Mouse (Mus musculus) forebrain, postnatal 0 days (tissue): ENCODE results near the gene Cnot3. TPM values are rescaled to one million over a fixed set of nuclear protein-coding genes. Genes with fewer than 3 reads are reported as not detected.

Experiments
- ATAC-seq: fragments of 200-750 bp; cut with Nextera tagmentation; 2 replicates; pipeline ENCODE4 v1.8.0; 2017; ENCODE audit warnings: mild to moderate bottlenecking, moderate library complexity
- DNase-seq: peaks from one replicate; pipeline ENCODE4 v3.0.0-alpha.2; 2015
- H3K27ac ChIP-seq: fragments of 300-500 bp; sonication (generic); 2 replicates; pipeline ENCODE4 v1.5.1; 2014; ENCODE audit warnings: low read depth, mild to moderate bottlenecking, antibody characterized with exemption, low read length, moderate library complexity, mixed read lengths
- H3K27me3 ChIP-seq: fragments of 300-500 bp; sonication (generic); 2 replicates; pipeline ENCODE4 v1.6.1; 2014; ENCODE audit warnings: mild to moderate bottlenecking, low read length, mixed read lengths; ENCODE audit not compliant: insufficient read depth
- H3K36me3 ChIP-seq: fragments of 300-500 bp; sonication (generic); 2 replicates; pipeline ENCODE4 v1.6.1; 2014; ENCODE audit warnings: mild to moderate bottlenecking, moderate library complexity; ENCODE audit not compliant: insufficient read depth
- H3K4me1 ChIP-seq: fragments of 300-500 bp; sonication (generic); 2 replicates; pipeline ENCODE4 v1.6.1; 2014; ENCODE audit warnings: antibody characterized with exemption; ENCODE audit not compliant: insufficient read depth
- H3K4me2 ChIP-seq: fragments of 300-500 bp; sonication (generic); 2 replicates; pipeline ENCODE4 v1.6.1; 2014; ENCODE audit warnings: low read depth, mild to moderate bottlenecking, moderate library complexity
- H3K4me3 ChIP-seq: fragments of 300-500 bp; sonication (generic); 2 replicates; pipeline ENCODE4 v1.5.1; 2014; ENCODE audit warnings: low read depth, low read length, mixed read lengths
- H3K9ac ChIP-seq: fragments of 300-500 bp; sonication (generic); 2 replicates; pipeline ENCODE4 v1.6.1; 2014; ENCODE audit warnings: mild to moderate bottlenecking
- H3K9me3 ChIP-seq: fragments of 300-500 bp; sonication (generic); 2 replicates; pipeline ENCODE4 v1.6.1; 2016; ENCODE audit warnings: low read length
- CTCF ChIP-seq: sonication (generic); IDR thresholded peaks from 2 replicates; pipeline ENCODE4 v1.5.1; 2016; ENCODE audit warnings: antibody characterized with exemption, control low read depth, low read depth
- WGBS: fragments of 180-500 bp; shearing (Covaris S2); extraction: QIAGEN DNeasy Blood & Tissue Kit; methylation state at CpG from one replicate; pipeline ENCODE4 v1.1.7; 2014; 5-methylcytosine and 5-hydroxymethylcytosine counted together
- polyA plus RNA-seq: library from polyadenylated mRNA; unstranded; fragments of >200 nt; fragmentation: Nextera tagmentation; extraction: Ambion mirVana; gene quantifications from 2 replicates; pipeline ENCODE4 v1.2.1, GENCODE M21; 2015
- total RNA-seq: library from RNA; depleted of rRNA; stranded (reverse); fragments of >200 nt; gene quantifications from 2 replicates; pipeline ENCODE4 v1.2.3, GENCODE M21; 2014

The Cnot3 gene
- total and polyA plus RNA-seq, 2 experiments from 2014 or later: 19.8 to 35.4 TPM

DNA sequence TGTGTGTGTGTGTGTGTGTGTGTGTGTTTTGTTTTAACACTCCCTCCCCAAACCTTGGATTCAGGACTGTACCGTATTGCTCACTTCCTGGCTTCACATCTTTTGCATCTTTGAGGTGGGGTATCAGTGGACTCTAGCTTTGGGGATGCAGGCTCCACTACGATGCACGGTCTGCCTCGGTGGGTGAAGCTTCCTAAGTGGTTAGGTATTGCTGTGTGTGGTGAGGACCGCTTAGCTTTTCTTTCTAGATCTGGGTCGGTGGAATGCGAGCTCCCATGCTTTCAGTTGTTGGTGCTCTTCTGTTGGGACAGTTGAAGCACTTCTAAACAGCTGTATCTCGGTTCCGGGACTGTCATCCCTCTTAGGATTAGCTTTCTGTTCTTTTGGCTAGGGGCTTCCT, 1.1 kb downstream of the Cnot3 start:
- Histone ChIP-seq H3K36me3 (peaks cover 8% of the 10 kb centered on the region), H3K27me3 (no peaks in the 10 kb centered on the region), H3K9ac (peak overlapping the region; percentile 94), H3K27ac (no peak overlapping the region), H3K9me3 (no peaks in the 10 kb centered on the region), H3K4me2 (peak overlapping the region; percentile 74), H3K4me1 (peaks cover 21% of the 10 kb centered on the region), H3K4me3 (peak overlapping the region; percentile 92)
- DNase-seq: peak; percentile 2
- WGBS: 17% methylated on average over 9 of the region's 9 CpGs
- no peak for ATAC-seq
- TF ChIP-seq CTCF: no peak

GRCm38 (mm10) chr7:3646641-3647040, 1.6 kb downstream of the Cnot3 start:
- peaks cover 21% of the 10 kb centered on the region for H3K4me1 ChIP-seq
- 71% methylated on average over 4 of the region's 4 CpGs for WGBS
- DNase-seq (no peak), ATAC-seq (no peak)
- H3K4me2 ChIP-seq: peak overlapping the region; percentile 74
- no peak for TF ChIP-seq CTCF
- H3K27me3 ChIP-seq: no peaks in the 10 kb centered on the region
- H3K36me3 ChIP-seq: peaks cover 11% of the 10 kb centered on the region; the same call in 1 of the 2 replicates
- H3K4me3 ChIP-seq: peak overlapping the region; percentile 92
- H3K9me3 ChIP-seq: no peaks in the 10 kb centered on the region
- peak overlapping the region; percentile 94 for H3K9ac ChIP-seq
- no peak overlapping the region for H3K27ac ChIP-seq

- WGBS: 87% methylated on average over 4 of the region's 4 CpGs
- Histone ChIP-seq H3K4me1 (no peaks in the 10 kb centered on the region), H3K9ac (no peak overlapping the region), H3K27ac (no peak overlapping the region), H3K27me3 (no peaks in the 10 kb centered on the region), H3K4me3 (no peak overlapping the region), H3K4me2 (no peak overlapping the region), H3K36me3 (peaks cover 97% of the 10 kb centered on the region), H3K9me3 (no peaks in the 10 kb centered on the region)
- ATAC-seq: no peak
- no peak for TF ChIP-seq CTCF
- no peak for DNase-seq
These were observed 11.9 kb downstream of the Cnot3 start for GRCm38 (mm10) chr7:3656966-3657365.

GRCm38 (mm10) chr7:3658578-3658977, 13.5 kb downstream of the Cnot3 start:
- no peak for DNase-seq
- Histone ChIP-seq H3K4me2 (no peak overlapping the region), H3K36me3 (peaks cover 93% of the 10 kb centered on the region), H3K9me3 (no peaks in the 10 kb centered on the region), H3K4me1 (no peaks in the 10 kb centered on the region), H3K9ac (no peak overlapping the region), H3K27me3 (no peaks in the 10 kb centered on the region), H3K4me3 (no peak overlapping the region), H3K27ac (no peak overlapping the region)
- ATAC-seq: no peak
- no peak for TF ChIP-seq CTCF
- 94% methylated on average over 14 of the region's 14 CpGs for WGBS

DNA sequence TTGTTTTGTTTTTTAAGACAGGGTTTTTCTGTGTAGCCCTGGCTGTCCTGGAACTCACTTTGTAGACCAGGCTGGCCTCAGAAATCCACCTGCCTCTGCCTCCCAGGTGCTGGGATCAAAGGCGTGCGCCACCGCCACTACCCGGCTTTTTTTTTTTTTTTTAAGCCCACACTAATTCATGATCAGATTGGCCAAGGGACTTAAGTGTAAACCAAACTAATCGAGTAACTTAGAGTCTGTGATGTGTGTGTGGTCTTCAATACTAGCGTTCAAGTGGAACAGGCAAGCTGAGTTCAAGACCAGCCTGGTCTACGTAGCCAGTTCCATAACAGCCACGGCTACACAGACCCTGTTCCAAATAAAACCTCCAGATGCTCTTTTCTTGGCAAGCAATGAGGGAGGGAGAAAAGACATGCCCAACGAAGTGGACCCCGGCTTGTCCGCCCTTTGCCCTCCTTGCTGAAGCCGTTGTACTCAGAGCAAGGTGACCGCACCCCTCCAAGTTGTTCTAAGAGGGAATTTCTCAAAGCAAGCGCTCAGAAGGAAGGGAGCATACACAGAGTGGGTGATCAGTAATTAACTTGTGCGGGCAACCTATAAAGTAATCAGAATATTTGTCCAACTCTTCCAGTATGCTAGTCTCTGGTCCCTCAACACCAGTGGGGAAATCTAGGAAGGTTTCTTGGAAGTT, 19.6 kb downstream of the Cnot3 start:
- TF ChIP-seq CTCF: no peak
- peak overlapping the region; percentile 56 for H3K9ac ChIP-seq
- no peak for DNase-seq
- H3K9me3 ChIP-seq: no peaks in the 10 kb centered on the region
- peak overlapping the region; percentile 70 for H3K27ac ChIP-seq
- H3K36me3 ChIP-seq: peaks cover 32% of the 10 kb centered on the region
- WGBS: 21% methylated on average over 15 of the region's 15 CpGs
- peaks cover 8% of the 10 kb centered on the region; the same call in 1 of the 2 replicates for H3K4me1 ChIP-seq
- peak; percentile 8 for ATAC-seq
- peak overlapping the region; percentile 61 for H3K4me3 ChIP-seq
- no peaks in the 10 kb centered on the region for H3K27me3 ChIP-seq
- peak overlapping the region; percentile 83 for H3K4me2 ChIP-seq

- peak within 1 kb of the TSS; percentile 80 for H3K27ac ChIP-seq
- WGBS: 5% methylated on average over 45 of the region's 45 CpGs
- peak within 1 kb of the TSS; percentile 61 for H3K4me3 ChIP-seq
- no peaks in the 10 kb centered on the region for H3K9me3 ChIP-seq
- peak; percentile 99 for ATAC-seq
- peak within 1 kb of the TSS; percentile 56 for H3K9ac ChIP-seq
- peaks cover 24% of the 10 kb centered on the region for H3K36me3 ChIP-seq
- peak; percentile 98 for DNase-seq
- H3K27me3 ChIP-seq: no peaks in the 10 kb centered on the region
- H3K4me2 ChIP-seq: peak within 1 kb of the TSS; percentile 83
- TF ChIP-seq CTCF: no peak
- peaks cover 8% of the 10 kb centered on the region; the same call in 1 of the 2 replicates for H3K4me1 ChIP-seq
These were observed 20.4 kb downstream of the Cnot3 start, which contains the start of gene Leng1 for GRCm38 (mm10) chr7:3665215-3666114. TSS of gene Leng1 (minus strand) at chr7:3665840.

DNA sequence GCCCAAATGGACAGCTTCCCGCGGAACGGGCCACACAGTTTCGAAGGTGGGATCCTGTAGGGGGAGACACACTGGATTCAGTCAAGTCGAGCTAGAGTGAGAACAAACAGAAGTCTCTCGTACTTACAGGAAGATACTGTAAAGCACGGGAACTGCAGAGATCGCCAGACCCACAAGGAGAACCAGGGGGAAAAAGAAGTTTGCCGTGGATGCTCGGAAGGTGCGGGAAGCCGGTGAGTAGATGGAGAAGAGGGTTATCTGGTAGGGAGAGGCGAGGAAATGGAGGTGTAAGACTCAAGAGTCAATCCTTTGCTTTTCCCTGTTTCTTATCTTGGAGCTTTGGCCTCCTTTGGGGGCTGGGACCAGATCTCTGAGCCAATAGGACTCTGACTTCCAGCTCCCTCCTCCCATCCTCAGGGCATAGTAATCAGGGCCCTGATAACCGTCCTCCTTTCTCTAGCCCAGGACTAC, 21.9 kb downstream of the Cnot3 start:
- H3K9ac ChIP-seq: no peak overlapping the region
- 24% methylated on average over 14 of the region's 14 CpGs for WGBS
- no peak overlapping the region for H3K4me2 ChIP-seq
- no peaks in the 10 kb centered on the region for H3K9me3 ChIP-seq
- ATAC-seq (no peak), DNase-seq (no peak)
- peaks cover 12% of the 10 kb centered on the region; the same call in 1 of the 2 replicates for H3K36me3 ChIP-seq
- no peak overlapping the region for H3K4me3 ChIP-seq
- peaks cover 8% of the 10 kb centered on the region; the same call in 1 of the 2 replicates for H3K4me1 ChIP-seq
- no peaks in the 10 kb centered on the region for H3K27me3 ChIP-seq
- H3K27ac ChIP-seq: no peak overlapping the region
- TF ChIP-seq CTCF: peak; percentile 22; the same call in 1 of the 2 replicates
